Mouse (Mus musculus) left cerebral cortex, postnatal 14 days (tissue): ENCODE measurements at regions not wholly inside any gene's neighbourhood (a gene's known extent, or its start where the extent isn't known, plus 50 kb on each side); places are given as distances from the start of the nearest gene placed in this dataset.

Experiments
- DNase-seq, 2 experiments: peaks; one replicate each; pipeline ENCODE4 v3.0.0; 2021 to 2022; ENCODE audit warnings: low spot score in 2 of 2, mixed read lengths in 1 of 2
- intact Hi-C: fragments of 180-260 bp; cut with DNase I; formaldehyde crosslinking; loops from one replicate; pipeline ENCODE4 v1.15.1; 2025

DNA sequence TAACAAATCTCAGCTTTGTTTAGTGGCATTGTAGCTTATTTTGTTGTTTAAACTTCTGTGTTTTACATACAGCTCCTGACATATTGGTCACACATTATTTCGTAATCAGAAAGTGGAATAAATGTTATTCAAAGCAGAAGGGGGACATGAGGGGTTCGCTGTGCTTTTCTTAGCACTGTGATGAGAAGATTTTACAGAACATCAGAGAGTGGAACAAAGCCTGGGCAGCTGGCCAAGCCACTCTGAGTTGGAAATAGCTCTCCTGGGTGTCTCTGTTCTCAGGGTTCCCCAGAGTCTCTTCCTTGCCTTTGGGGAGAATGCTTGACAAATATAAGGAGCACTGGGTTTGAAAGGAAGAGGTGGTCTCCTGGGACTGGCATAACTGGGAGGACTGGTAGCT, 124.7 kb upstream of the Adra1d start:
- peak; percentile 86 to 88 for DNase-seq
- intact Hi-C loops, result no loop called here

DNA sequence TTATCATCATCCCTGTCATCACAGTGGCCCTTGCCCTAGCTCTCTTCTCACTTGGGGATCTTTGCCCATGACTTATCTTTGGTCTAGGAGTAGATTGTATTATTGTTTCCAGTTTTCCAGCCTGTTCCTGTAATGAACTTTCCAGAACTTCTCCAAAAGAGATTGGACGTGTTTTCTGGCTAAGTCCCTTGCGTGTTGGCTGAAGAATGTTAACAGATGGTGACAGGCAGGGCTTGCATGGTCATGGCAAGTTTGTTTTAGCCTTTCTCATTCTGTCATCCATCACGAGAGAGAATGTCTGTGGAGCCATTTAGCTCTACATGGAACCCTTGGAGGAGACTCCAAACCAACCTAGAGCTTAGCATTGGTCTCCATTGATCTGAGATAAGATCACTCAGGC, 123.2 kb upstream of the Adra1d start:
- DNase-seq, result no peak
- intact Hi-C loops, result no loop called here

DNA sequence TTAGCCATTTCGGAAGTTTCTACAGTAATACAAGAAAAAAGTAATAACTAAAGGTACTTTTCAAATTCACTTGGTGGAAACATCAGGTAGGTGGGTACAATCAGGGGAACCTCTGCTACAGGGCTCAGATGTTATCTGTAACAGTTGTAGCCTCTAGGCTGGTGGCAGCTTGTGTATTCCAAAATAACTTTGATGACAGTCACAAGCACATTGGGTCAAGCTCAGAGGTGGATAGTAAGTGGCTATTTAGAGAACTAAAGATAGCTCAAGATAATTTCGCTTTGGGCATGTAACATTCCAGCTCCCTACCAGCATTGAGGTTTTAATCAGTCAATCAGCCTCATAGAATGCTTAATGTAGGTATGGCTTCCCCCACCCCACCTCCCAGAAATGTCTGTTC, 121.7 kb upstream of the Adra1d start:
- intact Hi-C loops, result no loop called here
- no peak for DNase-seq

- intact Hi-C loops, result no loop called here
- DNase-seq, result no peak
These were observed 116.4 kb upstream of the Adra1d start for GRCm38 (mm10) chr2:131678484-131678883.

GRCm38 (mm10) chr2:131676736-131677135, 114.7 kb upstream of the Adra1d start:
- intact Hi-C loops, result no loop called here

DNA sequence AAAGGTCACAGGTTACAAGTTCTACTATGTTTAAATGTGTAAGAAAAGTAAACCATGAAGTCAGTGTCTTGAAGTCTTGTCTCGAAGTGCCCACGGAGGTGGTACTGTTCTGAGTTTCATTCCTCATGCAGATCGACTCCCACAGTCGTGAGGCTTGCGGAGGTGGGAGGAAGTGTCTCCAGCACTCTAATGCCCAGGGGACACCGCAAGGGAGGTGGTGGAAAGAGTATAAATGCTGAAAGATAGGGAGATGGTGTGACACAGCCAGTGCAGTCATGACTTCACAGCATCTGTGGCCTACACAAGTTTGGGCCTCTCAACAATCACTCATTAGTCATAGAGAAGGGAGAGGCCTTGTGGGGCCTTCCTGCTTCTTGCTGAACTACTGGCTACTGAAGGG, 112.8 kb upstream of the Adra1d start:
- intact Hi-C loops, result loop anchor here (5.0 kb wide), 1 partner anchor 72 kb away; no protein-coding TSS in a partner anchor
- DNase-seq, result no peak

More at GRCm38 (mm10) chr2:131676736-131677135, 114.7 kb upstream of the Adra1d start:
- no peak for DNase-seq

- no peak for DNase-seq
- intact Hi-C loops, result loop anchor here (5.0 kb wide), 1 partner anchor 74 kb away; no protein-coding TSS in a partner anchor
These were observed 111.3 kb upstream of the Adra1d start for GRCm38 (mm10) chr2:131673351-131673750.

DNA sequence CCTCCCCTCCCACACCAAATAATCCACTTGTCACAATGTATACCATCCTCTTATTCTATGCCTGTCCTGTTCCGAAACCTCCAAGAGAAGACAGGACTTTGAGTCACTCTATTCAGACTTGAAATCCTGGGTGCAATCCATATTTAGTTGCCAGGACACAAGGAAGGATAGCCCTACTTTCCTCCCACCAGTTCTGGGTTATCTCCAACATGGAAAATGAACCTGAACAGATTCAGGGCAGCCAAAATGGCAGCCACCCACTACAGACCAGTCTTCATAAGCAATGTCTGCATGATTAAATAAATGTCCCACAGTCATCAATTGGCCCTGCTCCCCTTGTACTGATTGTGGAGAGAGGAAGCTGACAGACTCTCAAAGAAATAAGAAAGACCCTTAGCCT, 110.6 kb upstream of the Adra1d start:
- intact Hi-C loops, result loop anchor here (5.0 kb wide), 1 partner anchor 75 kb away; no protein-coding TSS in a partner anchor
- DNase-seq, result peak; percentile 32 to 61

DNA sequence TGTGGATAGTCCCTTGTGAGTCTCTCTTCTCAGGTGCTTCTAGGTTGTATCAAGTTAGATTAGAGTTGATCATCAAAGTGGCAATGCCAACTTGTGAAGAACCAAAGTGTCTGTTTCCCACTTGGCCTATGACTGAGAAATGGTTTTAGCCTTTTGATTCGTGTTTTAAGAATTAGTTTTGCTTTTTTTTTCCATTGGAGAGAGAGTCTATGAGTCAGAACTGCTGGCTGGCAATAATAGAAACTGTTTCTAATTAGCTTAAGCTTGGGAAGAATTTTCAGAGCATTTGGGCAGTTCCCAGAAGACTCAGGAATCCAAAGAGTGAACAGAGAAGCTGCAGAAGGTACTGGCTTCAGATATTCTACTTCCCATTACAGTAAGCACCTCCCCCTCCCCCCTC, 110.1 kb upstream of the Adra1d start:
- intact Hi-C loops, result loop anchor here (5.0 kb wide), 1 partner anchor 75 kb away; no protein-coding TSS in a partner anchor

GRCm38 (mm10) chr2:131670876-131671275, 108.8 kb upstream of the Adra1d start:
- intact Hi-C loops, result loop anchor here (5.0 kb wide), 1 partner anchor 76 kb away; no protein-coding TSS in a partner anchor
- peak in 1 of 2 experiments; percentile 68 for DNase-seq

More for the DNA sequence above, 110.1 kb upstream of the Adra1d start:
- peak; percentile 34 to 43 for DNase-seq

DNA sequence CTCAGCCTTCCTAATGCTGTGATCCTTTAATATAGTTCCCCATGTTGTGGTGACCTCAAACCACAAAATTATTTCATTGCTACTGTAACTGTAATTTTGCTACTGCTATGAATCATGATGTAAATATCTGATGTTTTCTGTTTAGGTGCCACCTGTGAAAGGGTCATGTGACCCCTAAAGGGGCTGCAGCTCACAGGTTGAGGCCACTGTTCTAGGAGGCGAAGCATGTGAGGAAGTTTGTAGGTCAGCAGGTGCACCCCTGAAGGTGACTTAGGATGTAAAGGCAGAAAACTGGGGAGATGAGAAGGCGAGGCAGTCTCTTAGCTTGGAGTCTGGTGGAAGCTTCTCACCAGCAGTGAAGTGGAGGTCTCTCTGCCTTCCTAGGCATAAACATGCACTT, 105.8 kb upstream of the Adra1d start:
- no peak for DNase-seq
- intact Hi-C loops, result no loop called here

DNA sequence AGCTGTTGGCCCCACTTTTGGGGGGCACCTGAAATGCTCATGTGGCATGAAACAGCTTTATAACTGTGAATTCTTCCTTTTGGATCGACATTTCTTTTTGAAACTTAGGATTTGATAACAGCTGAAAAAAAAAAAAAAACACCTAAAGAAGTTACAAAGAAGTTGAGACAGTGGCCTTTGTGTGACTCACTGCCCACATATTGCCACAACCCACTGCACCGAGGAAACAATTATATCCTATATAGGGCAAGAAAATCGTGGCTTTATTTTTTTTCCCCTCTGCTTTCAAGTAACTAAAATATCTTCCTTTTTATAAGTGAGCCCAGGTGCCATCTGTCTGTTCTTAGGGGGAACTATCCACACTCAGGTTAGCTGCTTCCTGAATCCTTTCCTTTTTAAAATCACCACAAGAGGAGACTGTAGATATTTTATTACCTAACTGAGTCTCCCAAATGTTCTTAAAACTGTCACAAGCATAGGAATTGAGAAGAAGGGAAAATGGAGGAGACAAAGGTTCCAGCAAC, 104.8 kb upstream of the Adra1d start:
- no peak for DNase-seq
- intact Hi-C loops, result no loop called here

- DNase-seq, result peak in 1 of 2 experiments; percentile 26
These were observed 102.5 kb upstream of the Adra1d start for GRCm38 (mm10) chr2:131664575-131664974.

GRCm38 (mm10) chr2:131663199-131663809, 101.2 kb upstream of the Adra1d start:
- intact Hi-C loops, result loop anchor here (5.0 kb wide), 1 partner anchor 101 kb away; the partner anchor contains the start of gene Adra1d
- DNase-seq, result no peak

More at GRCm38 (mm10) chr2:131664575-131664974, 102.5 kb upstream of the Adra1d start:
- intact Hi-C loops, result loop anchor here (5.0 kb wide), 1 partner anchor 102 kb away; the partner anchor contains the start of gene Adra1d

- intact Hi-C loops, result no loop called here
These were observed 90.1 kb upstream of the Adra1d start for GRCm38 (mm10) chr2:131652197-131652596.

GRCm38 (mm10) chr2:131650611-131651153, 88.6 kb upstream of the Adra1d start:
- intact Hi-C loops, result no loop called here

More at GRCm38 (mm10) chr2:131652197-131652596, 90.1 kb upstream of the Adra1d start:
- DNase-seq, result no peak

GRCm38 (mm10) chr2:131644166-131644858, 82.2 kb upstream of the Adra1d start:
- no peak for DNase-seq
- intact Hi-C loops, result no loop called here

More at GRCm38 (mm10) chr2:131650611-131651153, 88.6 kb upstream of the Adra1d start:
- DNase-seq, result no peak

GRCm38 (mm10) chr2:131642456-131642855, 80.4 kb upstream of the Adra1d start:
- intact Hi-C loops, result no loop called here
- no peak for DNase-seq

GRCm38 (mm10) chr2:131638996-131639605, 77.0 kb upstream of the Adra1d start:
- intact Hi-C loops, result no loop called here

GRCm38 (mm10) chr2:131635791-131636190, 73.7 kb upstream of the Adra1d start:
- DNase-seq, result no peak
- intact Hi-C loops, result no loop called here

More at GRCm38 (mm10) chr2:131638996-131639605, 77.0 kb upstream of the Adra1d start:
- DNase-seq, result no peak
